Mouse (Mus musculus): ENCODE results near the gene Rnf212b.
A peak's percentile ranks its signal among the peaks of the same experiment; 100 is the strongest.

The Rnf212b gene

DNA sequence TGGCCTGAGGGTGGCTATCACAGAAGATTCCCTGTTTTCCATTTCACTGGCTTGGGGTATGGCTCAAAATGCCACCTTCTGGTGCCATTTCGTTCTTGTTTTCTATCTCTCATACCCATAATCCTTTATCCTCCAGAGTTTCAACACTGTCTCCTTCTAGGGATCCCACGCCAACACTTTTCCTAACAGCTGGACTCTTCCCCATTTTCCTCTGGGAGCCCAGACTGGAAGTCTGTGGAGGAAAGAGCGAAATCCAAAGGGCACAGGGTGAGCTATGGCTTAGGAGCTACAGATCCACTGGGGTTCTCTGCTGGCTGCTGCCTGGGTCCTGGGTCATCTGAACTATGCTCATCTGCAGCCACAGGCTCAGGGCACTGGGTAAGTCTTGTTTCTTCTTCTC, 60.2 kb downstream of the Rnf212b start:
- no peak for DNase-seq (ENCODE audit: low spot score)

DNA sequence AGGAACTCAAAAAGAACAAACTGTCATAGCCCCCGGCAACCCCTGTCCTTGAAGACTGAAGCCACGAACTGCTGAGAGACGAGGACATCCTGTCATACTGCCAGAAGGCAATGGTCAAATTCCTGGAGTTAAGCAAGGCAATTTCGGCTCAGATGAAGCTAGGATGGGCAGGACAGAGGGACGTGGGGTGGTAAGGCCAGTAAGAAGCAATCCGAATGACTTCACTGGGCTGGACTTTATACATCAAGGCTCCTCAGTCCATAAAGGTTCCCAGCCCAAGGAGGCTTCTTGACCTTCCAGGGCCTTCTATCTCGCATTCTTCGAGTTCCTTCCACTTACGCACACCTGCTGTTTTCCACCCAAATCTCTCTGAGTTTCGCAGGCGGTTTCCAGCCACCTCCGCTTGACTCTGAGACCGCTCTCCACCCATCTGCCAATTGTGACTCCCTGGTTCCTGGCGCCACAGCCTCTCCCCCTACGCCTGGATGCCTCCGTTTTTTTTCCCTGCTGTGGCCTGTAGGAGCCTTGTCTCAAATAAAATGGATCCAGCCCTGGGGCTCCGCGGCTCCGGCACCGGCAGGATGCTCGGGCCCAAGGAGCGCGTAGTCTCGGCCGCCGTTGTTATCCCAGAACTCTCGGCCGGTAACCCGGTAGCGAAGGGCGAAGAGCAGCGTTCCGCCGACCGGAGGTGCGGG, 62.0 kb downstream of the Rnf212b start:
- DNase-seq (ENCODE audit: low spot score) = no peak

DNA sequence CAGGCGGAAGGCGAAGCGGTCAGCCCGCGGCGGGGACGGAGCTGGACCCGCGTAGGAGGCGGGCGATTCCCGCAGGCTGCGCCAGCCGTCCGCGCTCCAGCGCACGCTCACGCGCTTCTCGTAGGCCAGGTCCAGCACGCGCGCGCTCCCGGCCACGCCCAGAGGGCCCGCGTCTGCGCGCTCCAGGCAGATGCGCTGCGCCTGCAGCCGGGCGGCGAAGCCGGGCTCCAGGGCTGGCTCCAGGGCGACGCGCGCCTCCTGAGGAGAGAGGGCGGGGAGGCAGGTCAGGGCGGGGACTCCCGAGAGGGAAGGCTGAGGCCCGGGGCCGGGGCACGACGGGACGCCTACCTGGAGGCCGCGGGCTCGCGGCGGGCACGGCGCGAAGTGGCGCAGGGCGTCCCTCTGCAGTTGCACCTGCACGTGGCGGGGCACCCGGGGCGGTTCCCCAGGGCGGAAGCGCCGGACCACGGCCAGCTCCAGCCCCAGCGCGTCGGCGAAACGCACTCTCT, 62.7 kb downstream of the Rnf212b start:
- DNase-seq (ENCODE audit: low spot score) = peak; percentile 42

DNA sequence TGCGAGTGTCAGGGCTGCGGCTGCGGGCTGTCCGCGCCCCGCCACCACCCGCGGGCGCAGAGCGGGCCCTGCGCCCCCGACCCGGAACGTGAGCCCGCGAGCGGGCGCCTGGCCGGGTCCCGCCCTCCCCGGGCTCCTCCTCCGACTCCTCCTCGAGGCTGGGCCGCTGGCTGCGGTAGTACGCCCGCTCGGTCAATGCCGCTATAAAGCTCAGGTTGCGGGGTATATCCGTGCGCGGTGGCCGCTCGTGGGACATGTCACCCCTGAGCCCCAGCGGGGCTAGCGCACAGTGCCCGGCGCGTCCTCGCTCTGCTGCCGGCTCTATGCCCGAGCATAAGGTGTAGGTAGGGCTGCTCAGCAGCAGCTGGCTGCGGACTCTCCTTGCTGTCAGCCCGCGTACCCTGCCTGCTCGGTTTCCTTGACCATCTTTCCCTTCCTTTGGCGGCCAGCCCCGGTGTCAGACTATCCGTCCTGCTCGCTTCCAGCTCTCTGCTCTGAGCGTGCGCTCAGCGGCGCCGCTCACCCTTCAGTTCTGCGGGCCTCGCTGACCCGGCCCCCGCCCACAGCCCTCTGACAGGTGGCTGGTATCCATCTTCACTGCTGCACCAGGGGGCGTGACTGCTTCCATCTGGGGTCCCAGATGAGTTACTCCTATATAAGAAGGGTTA, 63.2 kb downstream of the Rnf212b start, which contains the start of gene Ppp1r3e:
Gene Ppp1r3e, minus strand, starts transcription at position 503 of the 668 bp plus-strand sequence.
- no peak for DNase-seq (ENCODE audit: low spot score)

DNA sequence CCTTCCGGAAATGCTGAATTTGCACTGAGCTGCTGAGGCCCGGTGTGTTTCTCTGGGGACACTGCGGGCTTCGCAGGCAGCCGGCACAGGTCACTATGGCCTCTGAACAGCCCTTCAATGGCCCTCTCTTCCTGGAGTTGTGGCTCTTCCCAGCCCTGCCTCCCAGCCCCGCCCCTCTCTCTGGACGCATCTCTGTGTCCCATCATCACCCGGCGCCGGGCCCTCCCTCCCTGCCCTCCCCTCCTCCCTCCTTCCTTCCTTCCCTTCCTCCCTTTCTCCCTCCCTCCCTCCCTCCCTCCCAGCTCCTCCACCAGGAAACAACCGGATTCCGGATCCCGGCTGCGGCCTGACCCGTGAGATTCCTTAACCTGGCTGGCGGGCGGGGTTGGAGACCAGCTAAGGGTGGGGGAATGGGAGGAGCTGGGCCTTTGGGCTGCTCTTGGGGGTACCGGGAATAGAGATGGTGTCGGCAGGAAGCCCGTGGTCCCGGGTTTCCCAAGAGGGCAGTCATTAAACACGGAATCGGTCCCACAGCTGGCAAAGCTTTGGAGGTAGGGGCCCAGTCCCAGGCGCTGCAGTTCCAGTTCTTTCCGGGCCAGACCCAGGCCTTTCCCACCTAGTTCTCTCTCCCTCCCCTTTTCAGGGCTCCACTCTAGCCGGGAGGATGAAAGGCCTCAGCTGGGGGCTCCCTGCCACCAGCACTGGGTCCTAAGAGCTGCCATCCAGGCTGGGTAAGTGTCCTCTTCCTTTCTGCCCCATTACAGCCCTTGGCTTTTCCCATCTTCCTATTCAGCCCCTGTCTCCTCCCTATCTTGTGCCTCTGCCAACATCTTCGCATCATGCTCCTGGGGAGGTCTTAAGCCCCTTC, 69.4 kb downstream of the Rnf212b start, which contains the start of the genes Bcl2l2 and Gm20521:
Gene Bcl2l2, plus strand, starts transcription at position 224 of the 868 bp plus-strand sequence.
Gene Gm20521, plus strand, starts transcription at position 288 of the 868 bp plus-strand sequence.
- peak; percentile 53 for DNase-seq (ENCODE audit: low spot score)

DNA sequence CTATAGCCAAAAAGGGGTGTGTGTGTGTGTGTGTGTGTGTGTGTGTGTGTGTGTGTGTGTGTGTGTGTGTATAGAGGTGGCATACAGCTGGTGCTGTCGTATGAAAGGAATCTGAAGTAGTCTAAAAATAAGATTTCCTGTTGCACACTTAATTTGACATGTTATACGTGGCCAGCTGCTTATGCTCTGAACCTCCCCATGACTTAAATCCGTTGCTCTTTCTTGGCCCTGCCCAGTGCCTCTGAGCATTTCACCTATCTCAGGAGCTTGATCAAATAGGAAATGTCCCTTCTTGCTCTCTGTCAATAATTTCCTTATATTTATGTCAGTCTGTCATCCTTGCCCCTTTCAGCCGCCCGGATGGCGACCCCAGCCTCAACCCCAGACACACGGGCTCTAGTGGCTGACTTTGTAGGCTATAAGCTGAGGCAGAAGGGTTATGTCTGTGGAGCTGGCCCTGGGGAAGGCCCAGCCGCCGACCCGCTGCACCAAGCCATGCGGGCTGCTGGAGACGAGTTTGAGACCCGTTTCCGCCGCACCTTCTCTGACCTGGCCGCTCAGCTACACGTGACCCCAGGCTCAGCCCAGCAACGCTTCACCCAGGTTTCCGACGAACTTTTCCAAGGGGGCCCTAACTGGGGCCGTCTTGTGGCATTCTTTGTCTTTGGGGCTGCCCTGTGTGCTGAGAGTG, 70.2 kb downstream of the Rnf212b start:
- DNase-seq (ENCODE audit: low spot score) = no peak

DNA sequence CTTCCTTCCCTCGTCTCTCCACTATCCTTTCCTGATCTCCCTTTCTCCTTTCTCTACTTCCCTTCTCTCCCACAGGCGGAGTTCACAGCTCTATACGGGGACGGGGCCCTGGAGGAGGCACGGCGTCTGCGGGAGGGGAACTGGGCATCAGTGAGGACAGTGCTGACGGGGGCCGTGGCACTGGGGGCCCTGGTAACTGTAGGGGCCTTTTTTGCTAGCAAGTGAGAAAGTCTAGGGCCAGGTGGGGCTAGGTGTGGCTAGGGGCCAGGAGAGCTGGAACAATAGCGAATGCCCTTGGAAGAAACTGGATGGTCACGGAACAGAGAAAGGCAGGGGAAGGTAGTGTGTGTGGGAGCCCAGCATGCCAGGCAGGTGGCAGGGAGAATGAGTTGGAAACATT, 71.4 kb downstream of the Rnf212b start:
- no peak for DNase-seq (ENCODE audit: low spot score)

DNA sequence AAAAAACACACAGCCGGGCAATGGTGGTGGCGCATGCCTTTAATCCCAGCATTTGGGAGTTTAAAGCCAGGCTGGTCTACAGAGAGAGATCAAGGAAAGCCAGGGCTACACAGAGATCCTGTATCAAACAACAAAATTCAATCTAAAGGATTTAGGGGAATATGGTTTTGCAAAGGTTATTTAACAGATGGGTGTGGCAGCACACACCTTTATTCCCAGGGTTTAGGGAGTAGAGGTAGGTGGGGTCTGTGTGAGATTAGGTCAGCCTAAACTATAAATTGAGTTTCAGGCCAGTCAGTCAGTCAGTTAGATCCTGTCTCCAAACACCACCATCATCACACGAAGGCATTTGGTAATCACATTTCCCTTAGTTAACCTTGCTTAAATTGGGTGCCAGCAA, 78.3 kb downstream of the Rnf212b start, which contains the start of gene Pabpn1:
Gene Pabpn1, plus strand, starts transcription at position 301 of the 400 bp plus-strand sequence.
- DNase-seq (ENCODE audit: low spot score) = no peak

DNA sequence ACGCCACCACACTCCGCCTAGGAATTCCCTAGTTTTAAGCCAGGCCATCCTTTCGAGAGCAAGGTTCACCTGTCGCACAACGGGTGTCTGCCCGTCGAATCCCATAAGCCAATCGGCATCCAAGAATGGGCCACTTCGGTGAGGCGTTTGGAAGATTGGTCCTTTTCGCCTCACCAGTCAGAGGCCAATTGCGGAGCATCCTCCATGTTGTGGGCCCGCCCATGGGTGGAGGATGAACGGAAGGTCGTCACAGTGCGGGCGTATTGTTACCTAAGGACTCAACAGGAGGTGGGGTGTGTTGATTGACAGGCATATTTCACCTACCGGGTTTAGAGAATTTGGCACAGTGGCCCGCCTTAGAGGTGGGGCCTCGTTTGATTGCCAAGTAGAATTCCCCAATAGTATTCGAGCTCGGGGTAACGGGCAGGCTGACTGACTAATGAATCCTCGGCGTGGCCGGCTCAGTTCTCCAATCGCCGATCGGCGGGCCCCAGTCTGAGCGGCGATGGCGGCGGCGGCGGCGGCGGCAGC, 79.8 kb downstream of the Rnf212b start:
- DNase-seq (ENCODE audit: low spot score) = peak; percentile 91

DNA sequence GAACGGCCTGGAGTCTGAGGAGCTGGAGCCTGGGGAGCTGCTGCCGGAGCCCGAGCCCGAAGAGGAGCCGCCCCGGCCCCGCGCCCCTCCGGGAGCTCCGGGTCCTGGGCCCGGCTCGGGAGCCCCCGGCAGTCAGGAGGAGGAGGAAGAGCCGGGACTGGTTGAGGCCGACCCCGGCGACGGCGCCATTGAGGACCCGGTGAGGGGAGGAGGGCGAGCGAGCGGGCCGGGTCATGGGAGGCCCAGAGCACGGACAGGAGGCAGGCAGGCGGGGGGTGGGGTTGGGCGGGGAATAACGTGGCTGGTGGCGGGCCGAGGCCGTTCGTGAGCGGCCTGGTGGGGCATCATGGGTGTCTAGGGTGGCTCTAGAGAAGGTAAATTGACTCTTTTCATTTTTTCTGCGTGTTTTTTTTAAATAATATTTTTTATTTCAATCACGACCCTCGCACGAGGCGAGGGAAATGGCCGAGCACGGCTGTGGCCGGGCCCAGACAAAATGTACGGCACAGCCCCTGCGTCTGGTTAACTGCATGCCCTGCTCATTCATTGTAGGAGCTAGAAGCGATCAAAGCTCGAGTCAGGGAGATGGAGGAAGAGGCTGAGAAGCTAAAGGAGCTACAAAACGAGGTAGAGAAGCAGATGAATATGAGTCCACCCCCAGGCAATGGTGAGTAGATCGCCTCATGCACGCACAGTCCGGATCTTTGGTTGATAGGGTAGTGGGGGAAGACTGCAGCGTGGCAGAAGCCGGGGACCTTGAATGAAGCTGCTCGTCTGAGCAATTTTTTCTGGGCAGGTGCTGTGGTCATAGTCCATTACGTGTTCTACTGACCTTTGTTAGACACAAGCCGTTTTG, 80.6 kb downstream of the Rnf212b start:
- DNase-seq (ENCODE audit: low spot score) = no peak

DNA sequence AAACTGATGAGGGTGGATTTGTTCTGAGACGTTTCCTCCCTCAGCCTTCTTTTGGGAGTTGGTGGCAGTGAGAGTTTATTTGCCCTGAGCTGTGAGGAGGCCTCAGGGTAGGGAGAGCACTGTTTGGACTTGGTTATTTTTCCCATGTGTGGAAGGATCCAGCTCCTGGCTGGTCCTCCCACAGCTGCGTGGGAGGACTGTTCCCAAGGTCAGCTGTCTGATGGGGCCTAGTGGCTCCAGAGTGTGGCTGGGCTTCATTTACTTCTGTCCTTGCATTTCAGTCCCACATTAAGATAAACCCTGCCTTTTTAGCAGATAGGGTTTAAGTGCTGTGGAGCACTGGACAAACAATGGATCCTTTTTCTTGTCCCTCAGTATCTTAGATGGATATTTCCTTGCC, 83.5 kb downstream of the Rnf212b start:
- no peak for DNase-seq (ENCODE audit: low spot score)

DNA sequence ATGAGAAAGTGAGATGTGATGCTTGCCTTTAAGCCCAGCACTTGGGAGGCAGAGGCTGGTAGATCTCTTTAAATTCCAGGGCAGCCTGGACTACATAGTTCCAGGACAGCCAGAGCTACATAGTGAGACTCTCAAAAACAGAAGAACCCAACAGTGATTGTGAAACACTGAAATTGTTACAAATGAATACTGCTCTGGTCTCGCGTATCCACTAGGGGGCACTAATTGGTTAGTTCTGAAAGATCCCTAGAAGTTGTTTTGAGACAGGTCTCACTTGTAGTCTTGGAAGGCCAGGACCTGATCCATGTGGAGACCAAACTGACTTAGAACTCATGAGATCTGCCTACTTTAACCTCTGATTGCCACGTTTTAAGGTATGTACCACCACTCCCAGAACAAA, 86.4 kb downstream of the Rnf212b start:
- no peak for DNase-seq (ENCODE audit: low spot score)

DNA sequence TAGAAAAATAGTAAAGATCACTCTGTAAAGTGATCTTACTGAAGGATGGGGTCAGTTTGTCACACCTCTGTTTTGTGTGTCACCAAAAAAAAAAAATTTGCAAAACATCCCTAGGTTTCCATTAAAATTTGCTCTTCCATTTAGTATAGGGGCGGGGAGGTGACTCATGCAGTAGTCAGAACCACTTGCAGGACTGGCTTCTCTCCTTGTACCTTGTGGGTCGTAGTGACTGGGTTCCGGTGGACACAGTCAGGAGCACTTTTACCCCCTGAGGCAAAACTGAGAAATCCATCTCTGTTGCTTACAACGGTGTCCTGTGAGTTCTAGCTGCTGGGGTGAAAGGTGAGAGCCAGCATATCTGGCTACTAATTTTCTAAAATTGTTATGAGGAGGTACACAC, 89.7 kb downstream of the Rnf212b start:
- no peak for DNase-seq (ENCODE audit: low spot score)
